Mouse (Mus musculus) A20 (cell line): ENCODE data around the gene Dpyd.

Experiments used
- DNase-seq: peaks from one replicate; pipeline ENCODE4 v3.0.0-alpha.2; 2011; ENCODE audit warnings: low read depth, low spot score

Gene Dpyd

DNA sequence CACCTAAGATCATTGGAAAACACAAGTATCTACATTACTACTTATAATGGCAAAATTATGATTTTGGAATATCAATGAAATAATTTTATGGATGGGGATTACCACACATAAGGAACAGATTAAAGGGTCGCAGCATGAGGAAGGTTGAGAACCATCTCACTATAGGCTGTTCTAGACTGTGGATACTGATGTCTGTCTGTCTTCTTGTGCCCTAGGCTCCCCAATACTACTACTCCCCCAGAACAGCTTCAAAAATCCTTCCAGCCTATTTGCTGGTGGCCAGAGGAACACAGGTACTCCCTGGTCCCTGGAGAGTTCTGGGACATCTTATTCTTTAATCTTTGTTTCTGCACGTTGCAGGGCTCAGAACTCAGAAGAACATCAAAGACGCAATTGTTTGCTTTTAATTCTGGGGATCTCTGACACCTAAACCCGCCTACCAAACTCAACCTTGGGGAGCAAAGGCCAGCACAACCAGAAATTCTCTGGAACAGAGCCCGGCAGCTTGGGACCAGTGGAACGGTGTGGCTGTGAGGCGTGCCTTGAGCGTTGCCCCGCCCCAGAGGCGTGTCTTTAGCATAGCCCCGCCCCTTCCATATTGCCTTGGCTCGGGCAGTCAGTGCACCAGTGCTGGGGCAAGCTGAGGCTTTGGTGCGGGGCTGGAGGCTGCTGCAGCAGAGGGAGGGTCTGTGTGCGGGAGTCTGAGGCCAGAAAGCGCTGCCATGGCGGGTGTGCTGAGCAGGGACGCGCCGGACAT lies at the start of gene Dpyd:
Gene Dpyd (plus strand): TSS at position 576 of the 757 bp plus-strand sequence.
- DNase-seq: no peak

DNA sequence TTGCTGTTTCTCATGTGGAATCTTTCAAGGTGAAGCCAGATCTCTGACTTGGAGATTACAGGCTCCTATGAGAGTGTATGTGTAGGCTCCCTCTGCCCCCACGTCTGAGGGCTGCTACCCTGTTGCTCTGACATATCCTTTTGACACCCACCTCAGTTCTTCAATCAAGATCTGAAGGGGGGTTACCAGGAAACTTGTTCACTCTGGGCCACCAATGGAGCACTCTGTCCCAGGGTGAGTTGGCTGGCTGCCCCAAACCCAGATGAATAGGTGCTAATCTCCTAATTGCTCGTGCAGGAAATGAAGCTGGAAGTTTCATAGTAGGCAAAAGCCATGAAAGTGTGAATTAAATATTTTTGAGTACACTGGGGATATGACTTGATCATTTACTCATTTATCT lies 24.3 kb upstream of the Dpyd start:
- DNase-seq: no peak

DNA sequence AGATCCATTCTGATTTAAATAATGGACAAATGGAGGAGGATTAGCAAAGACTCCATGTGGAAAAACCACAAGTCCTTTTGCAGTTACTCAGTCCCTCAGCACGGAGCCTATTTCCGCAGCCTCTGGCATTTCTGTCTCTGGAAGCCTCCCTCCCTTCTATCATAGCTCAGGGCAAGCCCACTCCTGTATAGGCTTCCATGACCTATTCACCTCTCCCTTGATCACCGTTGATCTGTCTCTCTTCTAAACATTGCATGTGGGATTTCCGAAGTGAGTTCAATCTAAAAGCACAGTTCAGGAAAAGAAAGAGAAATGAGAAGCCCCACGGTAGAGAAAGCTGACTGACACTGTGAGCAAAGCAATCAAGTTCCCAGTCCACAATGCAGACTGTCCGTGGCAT lies 20.2 kb upstream of the Dpyd start:
- DNase-seq: no peak

DNA sequence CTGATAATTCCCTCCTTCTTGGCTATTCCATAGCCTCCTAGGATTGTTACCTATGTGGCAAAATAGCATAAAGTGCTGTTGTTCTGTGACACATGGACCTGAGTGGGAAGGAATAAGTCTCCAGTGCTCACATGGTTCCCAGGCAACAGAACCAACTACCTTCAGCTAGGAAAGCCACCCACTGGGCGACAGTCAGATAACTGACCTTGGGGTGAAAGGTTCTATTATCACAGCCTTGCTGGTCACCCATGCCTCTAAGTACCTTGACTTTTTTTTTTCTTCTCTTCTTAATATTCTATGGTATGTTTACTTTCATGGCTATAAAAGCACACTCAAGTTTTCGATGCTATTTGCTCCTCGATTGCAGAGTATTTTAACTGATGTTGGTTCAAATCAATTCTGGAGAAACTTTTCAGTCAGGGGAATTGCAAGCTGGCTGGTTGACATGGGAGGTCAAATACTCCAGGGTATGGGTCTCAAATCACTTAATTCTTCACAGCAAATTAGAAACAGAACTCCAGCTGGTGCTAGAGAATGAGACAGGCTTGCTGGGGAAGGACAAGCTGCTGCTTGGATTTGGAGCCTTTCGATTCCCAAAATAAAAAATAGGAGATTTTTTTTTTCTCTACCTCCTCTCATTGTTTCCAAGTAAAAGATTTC lies 14.2 kb upstream of the Dpyd start:
- no peak for DNase-seq

DNA sequence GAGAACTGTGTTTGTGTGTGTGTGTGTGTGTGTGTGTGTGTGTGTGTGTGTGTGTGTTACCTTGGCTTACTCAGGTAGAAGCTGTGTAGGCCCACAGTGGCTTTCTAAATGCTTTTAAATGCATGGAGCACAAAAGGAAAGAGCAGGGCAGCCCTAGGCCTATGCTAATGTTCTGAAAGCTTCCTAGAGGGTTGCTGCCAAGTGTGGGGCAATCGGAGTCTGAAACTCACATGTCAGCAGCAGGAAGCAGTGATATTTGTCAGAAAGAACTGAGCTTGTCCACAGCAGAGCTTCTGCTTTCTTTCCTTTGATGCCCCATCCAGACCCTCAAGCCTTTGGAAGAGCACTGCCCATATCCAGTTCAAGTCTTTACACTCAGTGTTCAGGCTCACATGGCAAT lies 4.3 kb upstream of the Dpyd start:
- no peak for DNase-seq

DNA sequence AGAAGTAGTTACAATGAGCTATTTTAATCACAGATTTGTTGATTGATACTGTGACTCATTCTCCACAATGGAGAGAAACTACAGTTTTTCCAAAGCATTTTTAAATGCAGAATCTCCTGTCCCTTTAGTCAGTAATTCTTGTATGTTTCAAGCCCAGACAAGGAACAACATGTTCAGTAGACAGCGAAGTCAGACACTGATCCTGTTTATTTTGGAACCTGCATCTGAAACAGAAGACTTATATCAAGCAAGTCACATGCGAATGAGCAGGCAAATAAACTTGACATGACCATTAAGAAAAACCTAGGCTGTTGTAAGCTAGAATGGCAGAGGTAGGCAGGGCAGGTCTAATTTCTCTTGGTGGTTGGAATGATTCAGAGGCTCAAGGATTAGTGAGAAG lies 2.0 kb upstream of the Dpyd start:
- DNase-seq: no peak

DNA sequence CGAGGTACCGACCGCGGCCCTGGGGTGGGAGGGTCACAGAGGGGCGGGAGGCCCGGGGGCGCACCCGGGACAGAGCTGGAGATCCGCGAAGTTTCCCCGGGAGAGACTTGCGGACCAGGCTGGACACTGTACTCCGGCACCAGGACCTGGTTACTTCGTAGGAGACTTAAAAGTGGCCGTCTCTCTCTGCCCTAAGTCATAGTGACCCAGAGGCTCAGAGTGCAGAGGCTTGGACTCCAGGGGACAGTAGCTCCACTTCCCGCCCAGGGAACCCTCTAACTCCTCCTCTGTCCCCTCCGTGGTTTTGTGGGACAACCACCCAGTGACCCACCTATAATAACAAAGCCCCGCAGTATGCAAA lies 362 bp downstream of the Dpyd start:
- DNase-seq: no peak

DNA sequence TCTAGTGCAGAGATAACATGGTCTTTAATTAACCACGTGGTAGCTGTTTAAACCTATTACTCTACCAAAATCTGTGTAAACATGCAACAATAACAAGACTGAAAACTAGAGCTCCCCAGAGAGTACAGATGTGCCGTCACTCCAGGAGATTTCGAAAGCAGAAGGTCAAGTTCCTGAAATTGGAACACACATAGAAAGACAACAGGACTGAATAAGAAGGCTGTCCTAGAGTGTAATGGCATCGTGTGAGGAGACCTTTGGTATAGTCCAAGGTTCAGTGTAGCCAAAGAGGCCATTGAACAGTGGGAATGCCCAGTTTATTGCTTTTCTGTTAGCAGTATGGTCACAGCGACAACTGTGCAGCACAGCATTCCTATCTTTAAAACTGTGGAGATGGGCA lies 4.8 kb downstream of the Dpyd start:
- DNase-seq: no peak

DNA sequence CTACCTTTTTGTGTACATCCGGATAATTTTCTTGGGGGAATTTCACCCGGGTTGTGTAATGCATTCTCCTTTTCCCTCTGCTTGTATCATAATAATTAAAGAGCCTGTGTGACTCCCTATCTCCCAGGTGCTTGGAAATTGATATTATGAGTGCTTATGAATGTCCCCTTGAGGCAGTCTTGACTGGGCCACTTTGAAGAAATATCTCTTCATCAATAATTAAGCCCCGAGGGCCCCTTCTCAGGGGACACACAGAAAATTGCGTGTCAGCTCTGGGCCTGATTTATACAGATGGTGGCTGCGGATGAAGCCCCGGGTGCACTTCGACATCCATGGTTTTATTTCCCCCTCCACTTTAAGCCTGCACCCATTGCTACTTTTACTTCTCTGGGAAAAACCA lies 8.3 kb downstream of the Dpyd start:
- no peak for DNase-seq

DNA sequence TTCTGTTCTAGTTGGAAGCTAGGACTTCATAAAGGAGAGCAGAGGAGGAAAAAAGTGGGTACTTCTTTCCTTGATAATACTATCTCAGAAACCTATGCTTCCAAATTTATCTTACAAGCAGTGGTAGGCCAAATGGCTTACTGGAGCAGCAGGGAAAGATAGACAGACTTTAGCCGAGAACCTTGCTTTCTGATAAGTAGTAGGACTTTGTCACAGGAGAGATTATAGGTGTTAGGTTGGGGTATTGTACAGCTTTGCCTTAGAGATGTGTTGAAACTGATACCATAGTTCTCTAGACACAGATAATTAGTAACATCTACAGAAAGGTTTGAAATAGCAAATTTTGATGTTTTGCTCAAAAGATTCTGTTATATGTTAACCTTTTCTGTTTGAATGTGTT lies 28.6 kb downstream of the Dpyd start:
- no peak for DNase-seq

DNA sequence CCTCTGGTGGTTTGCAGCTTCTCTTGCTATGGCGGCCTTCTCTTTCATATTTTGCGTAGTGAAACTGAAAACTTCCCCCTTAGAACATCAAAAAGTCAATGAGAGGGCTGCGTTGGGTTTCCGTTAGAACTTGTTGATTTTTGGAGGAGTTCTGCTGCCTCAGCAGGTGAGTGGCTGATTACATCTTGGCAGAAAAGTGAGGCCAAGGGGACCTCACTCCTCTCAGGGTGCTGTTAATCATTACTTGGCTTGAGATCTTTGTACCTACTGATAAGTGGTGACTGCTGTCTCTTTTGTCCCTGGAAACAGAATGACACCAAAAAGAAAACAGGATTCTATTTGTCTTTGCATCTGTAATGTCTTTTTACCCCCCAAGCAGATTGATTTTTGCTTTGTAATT lies 32.9 kb downstream of the Dpyd start:
- DNase-seq: no peak

DNA sequence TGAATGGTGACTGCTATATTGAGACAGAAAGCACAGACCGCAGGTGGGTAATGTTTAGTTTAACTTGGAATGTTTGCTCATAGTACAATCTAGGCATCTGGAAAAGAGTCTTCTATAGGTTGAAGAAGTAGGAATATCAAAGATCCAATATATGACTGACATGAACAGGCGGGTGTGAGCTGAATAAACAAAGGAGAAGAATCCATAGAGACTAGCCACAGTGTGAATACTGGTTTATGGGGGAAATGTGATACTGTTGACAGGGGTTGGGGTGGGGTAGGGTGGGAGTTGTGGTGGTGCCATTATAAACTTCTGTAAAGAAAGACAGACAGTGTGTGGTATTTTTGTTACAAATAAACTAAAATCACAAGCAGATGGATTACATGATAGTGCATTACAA lies 33.8 kb downstream of the Dpyd start:
- DNase-seq: no peak

DNA sequence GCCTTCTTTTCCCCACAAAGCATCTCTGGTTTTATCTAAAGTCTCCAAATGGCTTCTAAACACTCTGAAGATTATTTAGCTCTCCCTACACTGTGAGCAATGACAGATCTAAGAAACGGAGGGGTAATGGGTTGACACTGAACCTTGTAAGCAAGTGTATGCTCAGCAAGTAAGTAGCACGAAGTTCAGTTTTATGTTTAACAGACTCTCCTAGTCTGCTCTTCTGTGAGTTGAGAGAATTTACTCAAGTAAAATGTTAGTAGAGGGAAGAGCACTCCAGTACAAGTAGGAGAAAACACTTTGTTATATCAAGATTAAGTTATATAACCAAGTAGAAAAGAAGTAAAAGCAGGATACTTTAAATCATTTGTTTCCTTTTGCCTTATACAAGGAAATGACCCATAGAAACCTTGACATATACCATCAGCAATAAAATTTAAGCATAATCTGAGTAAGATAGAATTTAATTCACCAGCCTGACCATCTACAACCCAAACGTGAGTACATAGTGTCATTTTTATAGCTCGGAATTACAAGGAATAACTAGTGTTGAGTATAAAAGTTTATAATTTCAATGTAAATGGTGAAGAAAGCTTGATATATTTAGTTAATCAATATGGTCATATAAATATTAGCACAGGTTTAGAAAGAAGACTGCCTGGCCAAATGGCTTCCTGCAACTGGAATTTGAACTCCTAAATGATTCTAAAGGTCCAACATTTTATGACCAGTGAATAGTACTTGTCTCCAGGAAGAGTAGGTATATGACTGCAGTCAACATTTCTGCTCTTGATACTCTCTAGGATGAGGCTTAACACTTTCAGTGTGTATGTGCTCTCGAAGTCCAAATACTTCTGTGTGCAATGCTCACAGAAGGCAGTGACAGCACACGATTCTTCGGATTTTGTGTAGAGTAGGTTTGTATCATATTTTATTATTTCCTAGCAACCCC lies 40.0 kb downstream of the Dpyd start:
- DNase-seq: no peak

DNA sequence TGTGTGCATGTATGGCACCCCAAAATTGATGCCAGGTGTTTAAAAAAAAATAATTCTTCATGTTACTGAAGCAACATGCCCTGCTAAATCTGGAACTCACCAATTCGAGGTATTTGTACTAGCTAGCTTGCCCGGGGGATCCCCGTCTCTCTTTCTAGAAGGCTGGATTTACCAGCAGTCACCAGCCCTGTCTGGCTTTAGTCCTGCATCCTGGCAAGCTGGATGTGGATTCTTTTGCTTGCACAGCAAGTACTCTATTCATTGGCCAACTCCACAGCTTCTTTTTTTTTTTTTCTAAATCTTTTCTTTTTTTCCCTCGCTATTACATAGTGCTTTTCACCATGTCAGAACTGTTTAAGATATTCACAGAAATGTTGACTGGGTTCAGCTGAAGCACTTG lies 46.8 kb downstream of the Dpyd start:
- DNase-seq: no peak

DNA sequence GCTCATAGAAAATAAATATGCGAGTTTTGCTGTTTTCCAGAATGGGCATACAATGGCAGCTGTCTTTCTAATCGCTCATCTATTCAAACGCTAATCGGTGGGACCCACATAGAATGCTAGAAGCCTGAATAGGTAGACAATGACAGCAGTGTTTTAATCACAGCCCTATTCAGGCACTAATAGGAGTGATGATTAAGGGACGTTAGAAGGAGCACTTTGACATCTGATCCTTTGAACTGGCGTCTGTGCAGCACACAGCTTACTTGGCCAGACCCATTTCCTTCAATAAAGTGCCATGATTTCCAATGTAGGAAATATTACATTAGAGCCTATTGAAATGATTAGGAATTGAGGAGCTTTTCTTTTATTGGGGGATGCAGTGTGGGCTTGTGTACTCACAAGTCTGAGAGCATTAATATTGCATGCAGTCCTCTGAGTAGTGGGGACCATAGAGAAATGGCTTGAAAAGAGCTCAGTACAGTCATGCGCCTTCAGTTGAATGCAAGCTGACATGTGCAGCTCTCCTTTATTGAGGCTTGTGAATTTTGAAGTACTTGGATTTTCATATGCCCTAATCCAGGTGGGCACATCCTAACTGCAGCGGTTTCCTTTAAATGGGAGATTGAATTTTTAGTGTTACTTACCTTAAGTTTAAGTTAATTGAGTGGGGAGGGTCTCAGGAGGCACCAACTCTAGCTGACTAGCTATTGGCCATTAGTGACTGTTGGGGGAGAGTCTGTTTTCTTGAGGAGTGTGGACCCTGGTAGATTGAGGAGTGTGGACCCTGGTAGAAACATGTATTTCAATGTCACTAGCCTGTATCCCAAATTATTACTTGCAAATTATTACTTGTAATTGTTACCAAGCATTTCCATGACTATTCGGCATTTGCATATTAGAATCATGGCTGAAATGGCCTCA lies 64.8 kb downstream of the Dpyd start:
- DNase-seq: no peak

DNA sequence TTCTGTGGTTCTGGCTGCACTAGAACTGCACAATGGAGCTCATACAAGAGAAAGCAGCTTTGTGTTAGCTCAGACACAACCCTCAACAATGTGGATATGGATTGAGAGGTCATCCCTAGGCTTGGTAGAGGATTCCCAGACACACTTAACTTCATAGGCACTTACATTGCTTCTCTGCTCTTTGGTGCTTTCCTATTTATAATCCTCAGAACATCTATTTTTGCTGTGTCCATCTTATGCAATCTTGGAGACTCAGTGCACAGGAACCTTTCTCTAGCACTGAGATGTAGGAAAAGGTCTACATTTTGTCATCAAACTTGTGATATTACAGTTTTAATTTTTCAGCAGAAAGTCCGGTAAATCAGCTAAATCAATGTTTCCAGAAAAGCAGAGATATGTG lies 67.8 kb downstream of the Dpyd start:
- no peak for DNase-seq

DNA sequence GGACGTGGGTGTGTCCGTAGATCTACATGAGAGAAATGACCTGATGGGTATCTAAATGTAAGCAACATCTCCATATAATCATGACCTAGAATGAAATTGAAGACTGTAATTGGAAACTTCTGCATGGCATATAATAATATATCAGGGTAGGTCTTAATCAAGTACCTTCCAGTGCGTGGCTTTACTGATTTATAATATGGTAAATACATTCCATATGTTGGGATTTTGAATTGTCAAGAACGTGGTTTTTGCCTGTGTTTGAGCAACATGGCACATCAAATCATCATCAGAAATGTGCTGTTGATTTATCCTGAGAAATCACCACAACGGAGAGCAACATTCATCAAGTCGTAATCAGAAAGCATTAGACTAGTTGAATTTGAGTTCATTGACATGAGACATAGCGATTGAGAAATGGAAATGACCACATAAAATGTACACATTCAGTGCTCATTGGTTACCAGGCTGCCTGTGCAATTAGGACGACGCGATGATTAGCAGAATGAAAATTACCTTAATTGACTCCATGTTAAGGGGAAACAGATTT lies 84.2 kb downstream of the Dpyd start:
- no peak for DNase-seq

DNA sequence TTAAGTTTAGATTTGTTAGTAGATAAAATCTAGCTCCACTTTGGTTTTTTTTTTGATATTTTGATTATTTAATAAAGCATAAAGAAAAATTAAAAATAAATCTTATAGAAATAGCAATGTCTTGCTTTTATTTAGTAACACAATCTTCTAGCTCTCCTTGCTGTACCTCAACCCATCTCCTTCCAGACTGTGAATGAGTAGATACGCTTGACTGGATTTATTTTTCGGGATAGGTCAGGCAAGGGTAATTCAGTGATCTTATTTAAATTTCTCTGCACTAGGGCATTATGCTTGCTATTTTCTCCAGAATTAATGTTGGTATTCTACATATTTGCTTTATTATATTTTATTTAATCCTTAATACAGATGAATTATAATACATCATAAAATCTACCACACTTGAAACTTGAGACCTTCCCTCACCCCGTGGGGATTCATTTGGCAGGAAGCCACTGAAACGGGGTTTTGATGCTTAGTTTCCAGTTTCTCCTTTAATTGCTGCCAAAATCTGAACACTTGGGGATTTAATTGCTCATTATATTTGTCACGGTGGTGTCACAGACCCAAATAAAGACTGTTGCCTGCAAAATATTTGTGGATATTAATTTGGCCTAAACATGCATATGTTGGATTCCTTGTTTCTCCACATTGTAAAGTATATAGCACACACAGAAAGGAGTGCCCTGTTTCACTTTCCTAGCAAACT lies 102.2 kb downstream of the Dpyd start:
- DNase-seq: no peak

DNA sequence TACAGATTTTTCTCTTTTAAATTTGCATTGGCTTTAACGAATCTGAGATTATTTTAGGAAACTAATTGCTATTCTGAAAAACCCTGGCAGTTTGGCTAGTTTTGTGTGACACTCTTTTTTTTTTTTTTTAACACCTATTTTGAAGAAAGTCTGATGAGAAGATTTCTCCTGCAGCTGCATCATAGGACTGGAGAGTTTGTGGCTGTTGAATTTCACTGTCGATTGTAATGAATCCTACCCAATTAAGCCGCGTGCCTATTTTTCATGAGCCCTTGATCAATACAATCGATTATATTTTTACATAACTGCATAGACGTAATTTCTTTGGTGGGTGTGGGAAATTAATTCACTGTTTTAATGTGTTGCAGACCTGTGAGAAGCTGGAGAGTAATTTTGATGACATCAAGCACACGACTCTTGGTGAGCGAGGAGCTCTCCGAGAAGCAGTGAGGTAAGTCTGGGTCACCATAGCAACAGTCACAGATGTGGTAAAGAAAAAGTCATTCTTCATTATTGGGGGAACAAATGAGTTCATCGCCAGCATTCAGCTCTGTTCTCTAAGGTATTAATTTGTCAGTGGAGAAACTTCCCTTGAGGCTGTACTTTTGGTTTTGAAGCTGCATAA lies 112.3 kb downstream of the Dpyd start:
- no peak for DNase-seq

DNA sequence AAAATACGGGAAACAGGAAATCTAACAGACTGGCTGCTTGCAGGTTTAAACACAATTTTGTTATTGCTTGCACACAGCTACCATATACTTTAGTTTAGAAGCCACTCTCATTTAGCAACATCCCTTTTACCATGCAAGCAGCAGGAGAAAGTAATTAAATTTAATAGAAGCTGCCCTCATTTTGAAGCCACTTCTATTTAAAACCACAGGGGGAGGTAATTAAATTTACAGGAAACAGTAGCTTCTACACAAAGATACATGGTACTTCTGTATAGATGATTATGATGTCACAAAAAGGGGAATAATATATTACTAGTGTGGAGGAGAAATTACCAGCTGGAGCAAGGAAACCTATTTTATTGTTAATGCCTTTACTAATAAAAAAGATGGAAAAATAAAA lies 113.5 kb downstream of the Dpyd start:
- no peak for DNase-seq
